Mouse (Mus musculus) liver, adult 2 months (tissue): ENCODE measurements around the gene Gm5771.
"Not testable (repeated sequence)": the region's sequence is repeated elsewhere in the genome, so short reads cannot be mapped to it uniquely, and the experiment has no call there.

Experiments
- CTCF ChIP-seq: fragments of 200-500 bp; IDR thresholded peaks from 2 replicates; pipeline ENCODE4 v1.5.1; 2011; ENCODE audit warnings: low read depth, low read length, control low read depth
- POLR2A ChIP-seq: fragments of 200-500 bp; IDR thresholded peaks from 2 replicates; pipeline ENCODE4 v1.6.1; 2011; ENCODE audit warnings: low read length, control low read depth; ENCODE audit not compliant: insufficient read depth; ENCODE audit errors: extremely low read depth

- not testable (repeated sequence) for TF ChIP-seq CTCF, POLR2A
Observed at GRCm38 (mm10) chr6:41442261-41442660, 50.1 kb downstream of the Gm5771 start.
